Mouse (Mus musculus) kidney, postnatal 25 days (tissue): ENCODE measurements around the gene March8.
A peak's percentile ranks its signal among the peaks of the same experiment; 100 is the strongest.

Source experiments
- DNase-seq, 2 experiments: peaks; one replicate each; pipeline ENCODE4 v3.0.0; 2021; ENCODE audit warnings: mixed read lengths in 2 of 2

Gene March8

DNA sequence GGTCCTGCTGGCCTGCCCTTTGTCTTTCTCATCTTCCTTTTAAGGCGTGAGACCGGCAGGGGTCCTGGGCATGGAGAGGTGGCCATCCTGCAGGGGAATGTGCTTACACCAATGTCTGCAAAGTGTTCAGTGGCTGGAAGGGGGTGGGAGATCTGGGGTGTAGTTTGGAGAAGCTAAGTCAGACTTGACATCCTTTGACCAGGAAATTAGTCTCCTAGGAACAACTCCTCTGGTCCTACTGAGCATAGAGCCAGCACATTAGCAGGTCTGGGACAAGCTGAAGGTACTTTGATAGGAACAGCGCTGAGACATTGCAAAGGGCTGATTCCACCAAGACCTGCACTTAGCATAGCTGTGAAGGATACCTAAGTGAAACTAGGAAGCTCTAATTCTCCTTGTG is 73.9 kb downstream of the March8 start:
- DNase-seq: no peak

DNA sequence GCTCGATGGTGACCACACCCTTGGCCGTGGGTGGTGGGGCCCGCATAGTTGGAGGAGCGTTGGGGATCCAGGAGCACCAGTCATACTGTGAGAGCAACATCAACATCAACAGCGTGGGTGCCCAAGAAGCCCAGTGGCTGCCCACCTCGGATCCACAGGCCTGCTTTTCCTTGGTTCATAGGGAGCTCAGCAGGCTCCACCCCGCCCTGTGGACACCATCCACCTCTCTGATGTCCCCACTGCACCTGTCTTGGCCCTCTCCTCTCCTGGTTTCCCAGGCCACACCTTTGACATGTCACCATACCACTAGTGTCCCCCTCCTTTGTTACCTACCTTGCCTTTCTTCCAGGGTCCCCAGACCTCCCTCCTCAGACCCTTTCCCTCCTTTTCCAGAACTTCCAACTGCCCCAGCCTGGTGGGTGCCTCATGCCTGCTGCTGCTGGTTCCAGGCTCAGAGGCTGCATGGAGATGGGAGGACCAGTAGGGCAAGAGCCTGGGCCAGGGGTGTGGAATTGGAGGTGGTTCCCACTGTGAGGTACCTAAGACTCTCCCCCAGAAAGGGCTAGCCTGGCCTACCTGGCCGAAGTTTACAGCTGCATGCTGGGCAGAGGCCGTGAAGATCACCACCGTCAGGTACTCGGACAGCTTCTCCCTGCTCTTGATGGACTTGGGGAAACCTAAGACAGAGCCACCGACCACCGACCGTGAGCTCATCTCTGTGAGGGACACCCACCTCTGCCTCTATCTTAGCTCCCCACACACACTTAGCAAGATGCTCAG is 74.9 kb downstream of the March8 start:
- no peak for DNase-seq

DNA sequence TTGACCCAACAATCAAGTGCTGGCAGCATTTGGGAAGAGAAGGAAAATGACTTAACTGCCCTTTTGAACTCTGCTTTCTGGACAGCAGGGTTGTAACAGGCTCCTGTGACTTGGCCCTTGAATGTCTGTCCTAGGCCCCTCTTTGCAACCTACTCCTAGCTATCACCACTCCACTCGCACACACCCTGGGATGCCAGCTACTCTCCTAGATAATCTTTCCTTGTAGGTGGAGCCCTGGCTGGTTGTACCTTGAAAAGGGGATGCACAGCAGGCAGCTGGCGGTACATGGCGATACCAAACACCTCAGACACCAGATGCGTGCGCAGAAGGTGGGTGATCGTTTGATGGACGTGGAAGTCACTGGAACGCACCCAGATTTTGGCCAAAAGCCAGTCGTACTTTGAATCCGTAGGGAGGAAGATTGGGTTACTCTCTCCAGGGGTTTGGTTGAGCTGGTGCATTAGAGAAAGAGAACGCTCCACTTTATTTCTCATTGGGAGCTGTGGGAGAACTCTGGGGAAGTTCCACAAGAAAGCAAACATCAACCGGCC is 77.4 kb downstream of the March8 start:
- DNase-seq: peak; percentile 32 to 51

DNA sequence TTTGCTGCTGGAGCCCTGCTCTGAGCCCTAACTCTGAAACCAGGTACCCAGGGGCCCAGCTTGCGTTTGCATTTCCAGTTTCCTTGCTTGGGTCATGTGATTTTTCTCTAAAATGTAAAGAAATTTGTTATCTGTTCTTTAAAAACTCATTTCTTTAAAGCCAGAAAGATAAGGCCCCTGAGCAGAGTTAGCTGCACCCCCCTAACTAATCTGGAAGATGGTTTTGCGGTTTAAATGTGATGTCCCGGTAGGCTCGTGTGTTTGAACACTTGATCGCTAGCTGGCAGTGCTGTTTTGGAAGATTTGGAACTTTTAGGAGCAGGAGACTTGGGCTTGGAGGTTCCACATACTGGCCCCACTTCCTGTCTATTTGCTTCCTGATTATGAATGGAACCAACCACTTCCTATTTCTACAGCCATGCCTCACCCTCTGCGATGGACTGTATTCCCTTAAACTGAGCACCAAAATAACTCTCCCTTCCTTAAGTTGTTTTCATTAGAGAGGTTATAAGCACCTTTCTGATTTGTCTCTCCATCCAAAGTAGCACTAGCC is 78.3 kb downstream of the March8 start:
- DNase-seq: no peak

DNA sequence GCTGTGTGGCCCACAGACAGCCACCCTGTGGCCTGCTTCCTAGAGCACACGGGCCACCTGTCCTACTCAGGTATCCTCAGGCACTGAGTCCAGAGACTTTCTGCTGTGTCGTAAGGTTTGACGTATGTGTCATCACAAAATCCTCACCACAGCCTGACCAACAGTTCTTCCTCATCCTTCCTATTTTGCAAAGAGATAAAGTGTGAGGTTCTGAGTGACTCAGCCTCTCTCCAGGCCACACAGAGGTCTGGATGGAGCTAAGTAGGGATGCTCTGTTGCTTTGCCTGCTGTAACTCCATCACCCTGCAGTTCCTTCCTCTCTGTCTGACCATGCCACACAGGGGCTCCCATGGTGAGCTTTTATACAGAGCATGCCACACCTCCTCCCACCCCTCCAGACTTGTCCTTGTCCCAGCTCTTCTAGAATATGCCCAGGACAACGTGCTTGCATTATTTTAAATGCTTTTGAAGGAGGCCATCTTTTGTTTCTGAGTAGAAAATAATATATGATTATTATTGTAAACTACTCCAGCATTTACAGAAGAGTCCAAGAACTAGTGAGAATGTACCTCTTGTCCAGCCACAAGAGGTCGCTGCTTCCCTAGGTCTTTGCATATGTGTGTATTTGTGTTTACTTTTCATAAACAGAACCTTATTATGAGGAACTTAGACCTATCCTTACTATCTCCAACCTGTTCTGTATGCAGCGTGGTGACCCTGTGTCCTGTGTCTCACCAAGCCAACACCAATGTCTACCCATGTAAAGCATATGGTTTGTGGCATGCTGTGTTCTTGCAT is 79.9 kb downstream of the March8 start:
- DNase-seq: peak in 1 of 2 experiments; percentile 45

DNA sequence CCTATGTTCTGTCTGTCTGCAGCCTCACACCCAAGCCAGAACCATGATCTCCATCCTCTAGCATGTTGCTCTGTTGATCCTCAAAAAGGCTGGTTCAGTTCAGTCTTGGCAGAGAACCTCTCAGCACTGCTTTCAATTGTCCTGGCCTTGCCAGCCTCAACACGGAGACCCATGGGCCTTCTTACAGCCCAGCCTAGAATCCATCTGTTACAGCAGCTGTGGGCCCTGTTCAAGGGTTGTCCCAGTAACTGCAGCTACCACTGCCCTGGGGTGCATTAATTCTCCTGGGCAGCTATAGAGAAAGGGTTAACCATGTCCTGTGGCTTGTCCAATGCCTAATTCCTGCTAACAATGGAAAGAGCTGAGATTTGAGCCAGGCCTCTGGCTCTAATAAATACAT is 80.7 kb downstream of the March8 start:
- no peak for DNase-seq

DNA sequence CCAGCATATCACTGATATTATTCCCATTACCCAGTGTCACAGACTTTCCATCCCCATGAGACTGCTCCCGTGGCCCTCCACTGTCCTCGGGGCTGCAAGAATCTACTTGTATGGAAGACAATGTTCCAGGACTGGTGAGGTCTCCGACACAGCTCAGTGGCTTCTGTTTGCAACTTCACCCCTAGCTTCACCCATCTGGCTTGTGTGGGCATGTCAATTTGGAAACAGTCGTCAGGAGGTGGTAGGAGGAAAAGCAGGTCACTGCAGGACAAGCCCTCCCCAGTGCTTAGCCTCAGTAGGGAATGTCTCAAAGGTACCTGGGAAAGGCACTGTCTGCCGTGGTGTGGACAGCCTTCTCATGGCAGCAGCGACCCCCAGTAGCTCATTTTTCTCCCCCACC is 81.9 kb downstream of the March8 start:
- DNase-seq: no peak

DNA sequence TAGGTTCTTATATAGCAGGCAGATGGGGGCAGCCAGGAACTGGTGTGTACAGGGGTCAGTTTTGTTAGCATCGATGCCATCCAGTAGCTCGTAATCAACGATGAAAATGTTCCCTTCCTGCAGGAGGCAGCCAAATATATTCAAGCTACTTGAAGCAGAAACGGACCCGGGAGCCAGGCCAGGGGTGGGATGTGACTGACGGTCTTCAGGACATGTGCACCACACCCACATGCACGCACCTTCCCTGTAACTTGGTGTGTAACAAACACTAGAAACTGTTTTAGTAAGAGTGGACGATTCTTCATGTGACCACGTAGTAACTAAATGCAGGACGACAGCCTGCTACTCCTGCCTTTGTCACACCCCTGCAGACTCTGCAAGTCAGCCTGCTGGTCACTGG is 82.4 kb downstream of the March8 start:
- DNase-seq: no peak

DNA sequence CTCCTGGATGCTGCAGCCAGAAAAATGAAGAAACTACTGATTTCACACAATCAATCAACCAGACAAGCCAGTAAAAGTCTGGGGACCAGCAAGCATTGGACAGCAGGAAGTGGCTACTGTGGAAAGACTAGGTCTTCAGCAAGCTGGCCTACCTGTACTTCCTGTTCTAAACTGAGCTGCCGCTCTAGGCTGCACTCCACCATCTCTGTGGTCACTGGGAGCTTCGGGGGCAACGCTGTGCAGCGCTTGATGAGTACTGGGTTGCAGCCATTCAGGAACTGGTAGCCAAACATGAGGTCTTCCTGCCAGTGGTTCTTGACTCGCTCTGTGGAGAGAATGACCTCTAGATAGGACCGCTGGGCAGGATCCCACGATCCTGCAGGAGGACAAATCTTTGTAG is 85.2 kb downstream of the March8 start:
- no peak for DNase-seq

DNA sequence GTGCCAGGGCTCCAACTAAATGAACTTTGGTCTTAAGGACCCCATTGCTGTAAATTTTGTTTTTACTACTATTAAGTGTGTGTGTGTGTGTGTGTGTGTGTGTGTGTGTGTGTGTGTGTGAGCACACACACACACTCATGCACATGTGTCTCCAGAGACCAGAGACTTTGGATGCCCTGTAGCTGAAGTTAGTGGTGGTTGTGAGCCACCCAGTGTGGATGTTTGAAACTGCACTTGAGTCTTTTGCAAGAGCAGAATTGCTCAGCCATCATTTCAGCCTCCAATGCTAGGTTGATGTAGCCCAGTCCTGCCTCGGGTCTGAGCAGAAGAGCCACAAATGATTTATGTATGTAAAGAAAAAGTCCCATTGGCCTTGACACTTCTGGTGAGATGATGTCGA is 85.8 kb downstream of the March8 start:
- DNase-seq: peak; percentile 52 to 67

DNA sequence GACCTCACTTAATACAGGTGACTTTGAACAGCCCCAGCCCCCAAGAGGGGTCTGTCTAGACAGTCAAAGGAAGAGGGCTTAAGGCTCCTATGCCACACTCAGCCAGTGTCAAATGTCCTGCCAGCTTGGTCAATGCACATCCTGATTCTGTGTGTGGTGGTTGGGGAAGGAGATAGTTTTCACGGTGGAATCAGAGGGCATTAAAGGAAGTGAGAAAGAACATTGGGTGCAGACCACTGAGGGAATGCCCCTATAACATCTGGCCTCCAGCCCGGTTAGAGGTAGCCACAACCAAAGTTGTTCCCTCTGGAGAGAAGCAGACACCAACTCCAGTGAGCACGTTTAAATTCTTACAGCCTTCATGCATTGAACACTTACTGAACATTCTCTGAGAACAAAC is 89.7 kb downstream of the March8 start:
- no peak for DNase-seq

DNA sequence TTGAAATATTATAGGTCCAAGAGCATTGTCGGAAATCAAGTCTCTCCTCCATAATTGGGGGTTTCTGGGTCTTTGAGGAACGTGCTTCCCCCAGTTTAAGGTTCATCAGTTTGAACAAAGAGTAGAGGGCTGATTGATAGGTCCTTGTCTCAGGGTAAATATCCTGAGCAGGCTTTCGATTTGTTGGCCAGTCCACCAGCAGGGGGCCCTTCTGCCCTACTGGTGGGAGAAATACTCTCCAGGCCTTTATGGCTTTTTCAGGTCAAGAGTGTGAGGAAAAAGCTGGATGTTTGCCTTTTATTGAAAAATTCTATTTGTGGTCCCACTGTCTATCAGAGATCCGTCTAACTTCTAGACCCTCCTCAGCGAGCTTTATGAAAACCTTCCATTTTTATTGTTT is 90.5 kb downstream of the March8 start:
- DNase-seq: peak in 1 of 2 experiments; percentile 28

DNA sequence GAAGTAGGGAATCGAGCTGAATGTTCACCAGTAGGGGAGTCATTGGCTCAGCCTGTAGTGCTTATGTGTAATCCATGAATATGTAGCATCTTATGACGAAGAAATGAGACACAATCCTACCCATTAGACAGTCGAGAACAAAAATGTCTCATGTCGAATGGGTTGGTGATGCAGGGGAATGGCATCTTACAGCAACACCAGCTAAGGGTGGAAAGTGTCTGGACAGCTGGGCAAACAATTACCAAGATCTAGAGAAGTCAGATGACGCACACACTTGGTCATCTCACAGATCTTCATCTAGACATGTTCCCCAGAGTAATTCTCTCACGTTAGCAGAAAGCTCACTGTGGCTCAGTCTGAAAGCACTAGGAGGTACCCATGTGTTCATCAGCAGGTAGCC is 101.0 kb downstream of the March8 start:
- no peak for DNase-seq

DNA sequence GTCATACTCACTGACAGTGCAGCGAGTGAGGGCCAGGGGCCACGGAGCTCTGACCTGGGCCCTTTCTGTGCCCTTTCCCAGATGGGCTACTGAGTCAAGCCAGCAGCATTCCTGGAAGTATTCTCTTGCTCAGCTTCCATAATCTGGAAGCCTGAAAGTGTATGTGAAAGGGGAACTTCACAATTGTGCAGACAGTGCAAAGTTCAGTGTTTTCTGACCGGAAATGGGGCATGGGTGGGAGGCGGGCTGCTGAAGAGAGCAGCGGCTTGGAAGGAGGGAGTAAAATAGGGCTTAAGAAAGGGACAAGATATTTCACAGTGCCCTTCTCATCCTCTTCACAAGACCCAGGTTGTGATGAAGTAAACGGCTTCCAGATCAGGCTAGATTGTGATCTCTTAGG is 101.7 kb downstream of the March8 start:
- DNase-seq: no peak

DNA sequence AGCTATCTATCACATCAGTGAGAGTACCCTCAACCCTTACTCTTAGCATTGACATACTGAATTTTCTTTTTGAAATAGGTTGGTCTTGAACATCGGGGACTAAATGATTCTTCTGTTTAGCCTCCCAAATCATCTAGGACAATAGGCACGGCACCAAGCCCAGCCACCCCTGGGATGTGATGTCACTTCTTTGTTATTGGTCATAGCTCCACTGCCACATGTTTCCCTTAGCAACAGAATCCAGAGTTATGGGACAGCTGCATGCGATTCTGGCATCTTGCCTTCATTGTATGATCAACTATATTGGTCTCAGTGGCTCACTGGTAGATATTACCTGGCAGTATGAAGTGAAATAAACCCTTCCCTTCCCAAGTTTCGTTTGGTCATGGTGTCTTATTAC is 102.6 kb downstream of the March8 start:
- no peak for DNase-seq

DNA sequence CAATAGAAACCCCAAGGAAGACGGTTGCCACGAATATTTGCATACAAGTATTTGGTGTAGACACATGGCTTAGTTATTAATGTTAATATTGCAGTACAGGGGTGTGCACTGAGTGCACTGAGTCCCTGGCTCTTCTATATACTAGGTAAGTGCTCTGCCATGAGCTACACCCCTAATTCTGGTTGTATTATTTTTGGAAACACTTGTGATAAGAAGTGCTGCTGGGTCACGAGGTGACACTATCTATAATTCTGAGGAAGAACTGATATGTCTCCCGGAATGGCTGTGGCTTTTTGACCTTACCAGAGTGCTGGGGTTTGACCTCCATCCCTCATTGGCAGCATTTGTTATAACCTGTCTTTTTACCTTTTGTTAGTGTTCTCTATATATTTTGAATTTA is 103.0 kb downstream of the March8 start:
- no peak for DNase-seq

DNA sequence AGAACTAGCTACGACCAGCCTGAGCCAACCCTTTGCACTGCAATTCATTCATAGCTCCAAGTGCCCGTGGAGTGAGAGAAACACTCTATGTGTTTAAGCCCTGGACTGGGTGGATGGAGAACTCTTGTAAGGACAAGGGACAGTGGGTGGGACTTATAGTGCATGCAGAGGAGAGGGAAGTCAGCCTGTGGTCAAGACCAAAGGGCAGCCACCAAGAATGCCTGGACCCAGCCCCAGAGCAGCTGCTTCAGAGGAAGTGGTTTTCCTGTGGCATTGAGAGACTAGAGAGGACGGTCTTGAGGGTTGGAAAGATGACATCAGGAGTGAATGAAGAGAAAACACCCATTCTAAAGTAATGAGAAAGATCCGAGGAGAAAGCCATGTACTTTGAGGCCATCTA is 118.0 kb downstream of the March8 start:
- DNase-seq: peak; percentile 14 to 56

DNA sequence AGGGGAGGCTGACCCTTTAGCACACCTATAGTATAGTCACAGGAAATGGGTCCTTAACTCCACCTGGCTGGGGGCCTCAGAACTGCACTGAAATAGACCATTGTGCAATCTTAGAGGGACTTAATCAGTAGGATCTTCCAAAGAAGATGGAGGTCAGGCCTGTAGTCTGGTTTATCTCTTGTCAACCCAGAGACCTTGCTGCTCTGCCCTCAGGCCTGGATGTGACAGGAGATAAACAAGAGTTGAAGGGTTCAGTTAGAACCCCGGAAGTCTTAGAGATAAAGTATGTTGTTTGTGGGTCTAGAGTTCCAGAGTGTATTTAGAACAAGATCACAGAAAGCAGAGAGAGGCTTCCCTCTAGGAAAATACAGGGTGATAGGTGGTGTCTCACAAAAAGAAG is 118.7 kb downstream of the March8 start:
- peak; percentile 4 to 29 for DNase-seq

DNA sequence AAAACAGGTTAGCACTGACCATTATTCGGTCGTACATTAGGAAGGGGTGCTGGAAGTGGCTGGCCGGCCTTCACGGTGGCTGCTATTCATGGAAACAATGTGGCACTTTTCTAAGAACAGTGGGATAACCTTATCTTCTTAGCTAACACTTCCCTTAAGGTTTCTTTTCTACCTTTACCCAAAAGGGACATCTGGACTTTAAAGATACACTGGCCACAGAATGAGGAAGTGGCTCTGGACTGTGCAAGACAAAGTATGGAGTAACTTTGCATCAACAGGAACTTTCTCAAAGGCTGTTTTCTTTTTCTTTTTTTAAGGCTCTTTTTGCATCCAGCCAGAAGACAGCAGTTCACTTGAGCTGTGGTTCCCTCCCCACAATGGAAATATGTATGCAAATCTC is 120.9 kb downstream of the March8 start:
- no peak for DNase-seq
